19 mouse cellular contexts compared by ENCODE assay signal in genomic region chr17:49825831-49826230, GRCm38 (mm10).
DNase-seq lines count a peak whose midpoint lies in the region; ATAC-seq and TF ChIP-seq lines count a peak whose summit lies in the region.
"Had no signal": no experiment of that assay in that cellular context is flagged by ENCODE, and none has a peak within 500 bp of the region (broad histone marks: within the 10 kb centered on the region; RNA-seq: fewer than 3 reads in every experiment).

No protein-coding gene starts in this region.

- no peak for TF ChIP-seq CTCF in hindbrain, postnatal 0 days (IDR thresholded peaks at IDR 0.05; ENCODE audit: low read depth)
- TF ChIP-seq CTCF in intestine, postnatal 0 days (IDR thresholded peaks at IDR 0.05; ENCODE audit: low read depth), result no peak

- H3K9ac ChIP-seq in embryonic facial prominence, embryonic 14.5 days (ENCODE audit: low read depth, low read length), result no peak overlapping the region
- H3K9ac ChIP-seq in hindbrain, postnatal 0 days (replicated peaks; ENCODE audit: low read length), result no peak overlapping the region
- H3K9ac ChIP-seq in hindbrain, embryonic 12.5 days, result no peak overlapping the region
- no peak overlapping the region for H3K9ac ChIP-seq in kidney, embryonic 16.5 days (replicated peaks; ENCODE audit: low read length)
- no peak overlapping the region for H3K9ac ChIP-seq in intestine, postnatal 0 days (ENCODE audit: low read depth, low read length)
- H3K9ac ChIP-seq: embryonic facial prominence, embryonic 12.5 days; hindbrain, embryonic 13.5 days; kidney, embryonic 15.5 days; limb, embryonic 12.5 days; liver, embryonic 12.5 days had no signal

- H3K27me3 ChIP-seq in embryonic facial prominence, embryonic 14.5 days (replicated peaks; ENCODE audit: control insufficient read depth, insufficient read depth, low read length), result no peaks in the 10 kb centered on the region
- no peaks in the 10 kb centered on the region for H3K27me3 ChIP-seq in embryonic facial prominence, embryonic 10.5 days (replicated peaks; ENCODE audit: low read depth, poor library complexity, severe bottlenecking)
- H3K27me3 ChIP-seq in hindbrain, postnatal 0 days (ENCODE audit: insufficient read depth, low read length), result no peaks in the 10 kb centered on the region
- no peaks in the 10 kb centered on the region for H3K27me3 ChIP-seq in hindbrain, embryonic 12.5 days
- H3K27me3 ChIP-seq in kidney, embryonic 16.5 days (ENCODE audit: insufficient read depth, low read length), result no peaks in the 10 kb centered on the region
- no peaks in the 10 kb centered on the region for H3K27me3 ChIP-seq in intestine, postnatal 0 days (replicated peaks; ENCODE audit: control insufficient read depth, insufficient read depth, low read length)
- H3K27me3 ChIP-seq: embryonic facial prominence, embryonic 12.5 days; hindbrain, embryonic 13.5 days; kidney, embryonic 15.5 days; limb, embryonic 12.5 days; liver, embryonic 12.5 days had no signal

- H3K4me3 ChIP-seq in embryonic facial prominence, embryonic 14.5 days (ENCODE audit: low read depth, low read length), result no peak overlapping the region
- no peak overlapping the region for H3K4me3 ChIP-seq in embryonic facial prominence, embryonic 10.5 days
- no peak overlapping the region for H3K4me3 ChIP-seq in hindbrain, postnatal 0 days (ENCODE audit: low read length)
- no peak overlapping the region for H3K4me3 ChIP-seq in hindbrain, embryonic 12.5 days
- no peak overlapping the region for H3K4me3 ChIP-seq in kidney, embryonic 16.5 days (ENCODE audit: low read length)
- H3K4me3 ChIP-seq in intestine, postnatal 0 days (ENCODE audit: low read depth, low read length), result no peak overlapping the region
- H3K4me3 ChIP-seq: embryonic facial prominence, embryonic 12.5 days; heart, embryonic 10.5 days; hindbrain, embryonic 13.5 days; kidney, embryonic 15.5 days; limb, embryonic 12.5 days; liver, embryonic 12.5 days had no signal

- H3K4me2 ChIP-seq in embryonic facial prominence, embryonic 14.5 days (ENCODE audit: low read depth, low read length), result no peak overlapping the region
- no peak overlapping the region for H3K4me2 ChIP-seq in hindbrain, postnatal 0 days (ENCODE audit: low read depth, low read length)
- H3K4me2 ChIP-seq in hindbrain, embryonic 12.5 days (replicated peaks), result no peak overlapping the region
- H3K4me2 ChIP-seq in kidney, embryonic 16.5 days (replicated peaks; ENCODE audit: low read depth, low read length), result no peak overlapping the region
- no peak overlapping the region for H3K4me2 ChIP-seq in intestine, postnatal 0 days (replicated peaks; ENCODE audit: low read depth)
- H3K4me2 ChIP-seq: embryonic facial prominence, embryonic 12.5 days; hindbrain, embryonic 13.5 days; kidney, embryonic 15.5 days; limb, embryonic 12.5 days; liver, embryonic 12.5 days had no signal

- no peak overlapping the region for H3K27ac ChIP-seq in embryonic facial prominence, embryonic 14.5 days (replicated peaks; ENCODE audit: low read depth, low read length)
- no peak overlapping the region; the same call in 1 of the 2 replicates for H3K27ac ChIP-seq in embryonic facial prominence, embryonic 10.5 days (replicated peaks)
- H3K27ac ChIP-seq in hindbrain, postnatal 0 days, result no peak overlapping the region
- H3K27ac ChIP-seq in hindbrain, embryonic 12.5 days, result no peak overlapping the region
- no peak overlapping the region for H3K27ac ChIP-seq in kidney, embryonic 16.5 days (ENCODE audit: low read length)
- no peak overlapping the region for H3K27ac ChIP-seq in intestine, postnatal 0 days (ENCODE audit: low read depth, low read length)
- H3K27ac ChIP-seq: embryonic facial prominence, embryonic 12.5 days; hindbrain, embryonic 13.5 days; kidney, embryonic 15.5 days; limb, embryonic 12.5 days; liver, embryonic 12.5 days had no signal

- 88% methylated on average over 5 of the region's 5 CpGs for WGBS in embryonic facial prominence, embryonic 14.5 days
- 86% methylated on average over 5 of the region's 5 CpGs for WGBS in embryonic facial prominence, embryonic 10.5 days
- 71% methylated on average over 5 of the region's 5 CpGs for WGBS in hindbrain, postnatal 0 days
- 86% methylated on average over 5 of the region's 5 CpGs for WGBS in hindbrain, embryonic 12.5 days
- WGBS in kidney, embryonic 16.5 days, result 87% methylated on average over 5 of the region's 5 CpGs
- 92% methylated on average over 5 of the region's 5 CpGs for WGBS in intestine, postnatal 0 days

- DNase-seq in embryonic facial prominence, embryonic 14.5 days (ENCODE audit: low spot score), result peak; percentile 22
- no peak for DNase-seq in embryonic facial prominence, embryonic 10.5 days (ENCODE audit: low spot score)
- peak; percentile 54 for DNase-seq in hindbrain, postnatal 0 days (ENCODE audit: low spot score)
- DNase-seq in brain, adult 2 months (ENCODE audit: low read depth, low spot score), result peak; percentile 73
- DNase-seq in cerebellum, postnatal 14 days, result peak; percentile 54 to 70
- DNase-seq: adrenal gland, postnatal 25 days; heart, postnatal 14 days; lung, adult 2 months; thymus, postnatal 14 days had no signal

- H3K4me1 ChIP-seq in embryonic facial prominence, embryonic 14.5 days (ENCODE audit: control insufficient read depth, insufficient read depth, low read length), result no peaks in the 10 kb centered on the region
- peaks cover 18% of the 10 kb centered on the region; the same call in 1 of the 2 replicates for H3K4me1 ChIP-seq in embryonic facial prominence, embryonic 10.5 days
- no peaks in the 10 kb centered on the region; the same call in 1 of the 2 replicates for H3K4me1 ChIP-seq in hindbrain, postnatal 0 days (ENCODE audit: insufficient read depth, low read length)
- H3K4me1 ChIP-seq in hindbrain, embryonic 12.5 days, result no peaks in the 10 kb centered on the region
- no peaks in the 10 kb centered on the region for H3K4me1 ChIP-seq in kidney, embryonic 16.5 days (ENCODE audit: insufficient read depth, low read length)
- no peaks in the 10 kb centered on the region for H3K4me1 ChIP-seq in intestine, postnatal 0 days (replicated peaks; ENCODE audit: control insufficient read depth, insufficient read depth, low read length)
- H3K4me1 ChIP-seq: embryonic facial prominence, embryonic 12.5 days; hindbrain, embryonic 13.5 days; kidney, embryonic 15.5 days; liver, embryonic 12.5 days had no signal

- no peaks in the 10 kb centered on the region for H3K36me3 ChIP-seq in embryonic facial prominence, embryonic 14.5 days (ENCODE audit: control insufficient read depth, insufficient read depth, low read length)
- no peaks in the 10 kb centered on the region for H3K36me3 ChIP-seq in embryonic facial prominence, embryonic 10.5 days (replicated peaks)
- no peaks in the 10 kb centered on the region for H3K36me3 ChIP-seq in hindbrain, postnatal 0 days (ENCODE audit: insufficient read depth, low read length)
- no peaks in the 10 kb centered on the region for H3K36me3 ChIP-seq in hindbrain, embryonic 12.5 days
- no peaks in the 10 kb centered on the region for H3K36me3 ChIP-seq in kidney, embryonic 16.5 days (ENCODE audit: insufficient read depth, low read length)
- no peaks in the 10 kb centered on the region for H3K36me3 ChIP-seq in intestine, postnatal 0 days (ENCODE audit: control insufficient read depth, insufficient read depth)
- H3K36me3 ChIP-seq: embryonic facial prominence, embryonic 12.5 days; heart, embryonic 10.5 days; hindbrain, embryonic 13.5 days; kidney, embryonic 15.5 days; limb, embryonic 12.5 days; liver, embryonic 12.5 days had no signal

- no peak for ATAC-seq in embryonic facial prominence, embryonic 14.5 days (ENCODE audit: low read depth)
- peak; percentile 47; the same call in 1 of the 2 replicates for ATAC-seq in hindbrain, postnatal 0 days
- ATAC-seq in hindbrain, embryonic 12.5 days (ENCODE audit: low FRiP score), result no peak
- no peak for ATAC-seq in kidney, embryonic 16.5 days (ENCODE audit: low FRiP score, low TSS enrichment)
- ATAC-seq in intestine, postnatal 0 days, result no peak
- ATAC-seq: intestine, embryonic 16.5 days; liver, embryonic 12.5 days had no signal

- H3K9me3 ChIP-seq in embryonic facial prominence, embryonic 14.5 days (ENCODE audit: control insufficient read depth, low read length), result no peaks in the 10 kb centered on the region
- H3K9me3 ChIP-seq in embryonic facial prominence, embryonic 10.5 days, result no peaks in the 10 kb centered on the region
- H3K9me3 ChIP-seq in hindbrain, postnatal 0 days (ENCODE audit: low read length), result no peaks in the 10 kb centered on the region; the same call in 1 of the 2 replicates
- no peaks in the 10 kb centered on the region for H3K9me3 ChIP-seq in hindbrain, embryonic 12.5 days (replicated peaks)
- no peaks in the 10 kb centered on the region for H3K9me3 ChIP-seq in kidney, embryonic 16.5 days (ENCODE audit: low read length)
- H3K9me3 ChIP-seq in intestine, postnatal 0 days (ENCODE audit: control insufficient read depth), result no peaks in the 10 kb centered on the region
- H3K9me3 ChIP-seq: embryonic facial prominence, embryonic 12.5 days; heart, embryonic 10.5 days; hindbrain, embryonic 13.5 days; kidney, embryonic 15.5 days; limb, embryonic 12.5 days; liver, embryonic 12.5 days had no signal
